Mouse (Mus musculus): ENCODE measurements around the gene Apol10a. TPM values are rescaled to one million over a fixed set of nuclear protein-coding genes. Genes with fewer than 3 reads are reported as not detected.

Gene Apol10a
- total RNA-seq, 2 experiments from 2014 or later: not detected

Other genes with a start within 250 kb of the Apol10a start
- 100 to 1,000 TPM; 244 to 265 TPM for gene Rbfox2, start 170.0 kb upstream of the Apol10a start, total RNA-seq (2021)
- under 1 TPM in 1 of 2 experiments, not detected in 1; 0.50 TPM for gene Apol7a, start 77.9 kb upstream of the Apol10a start, total RNA-seq (2021)
- gene Apol9a, start 65.9 kb upstream of the Apol10a start, total RNA-seq (2021): not detected
- gene Apol7b, start 29.6 kb upstream of the Apol10a start, total RNA-seq (2021): under 1 TPM in 1 of 2 experiments, not detected in 1; 0.28 TPM
- gene Apol11a, start 31.2 kb downstream of the Apol10a start, total RNA-seq (2021): not detected
- not detected for gene Apol7c, start 56.3 kb downstream of the Apol10a start, total RNA-seq (2021)
- gene 1700025B11Rik, start 84.8 kb downstream of the Apol10a start, total RNA-seq (2021): not detected
- gene Apol10b, start 119.1 kb downstream of the Apol10a start, total RNA-seq (2021): not detected
- gene Gm36245, start 122.2 kb downstream of the Apol10a start, total RNA-seq (2021): not detected
- not detected for gene Apol11b, start 166.2 kb downstream of the Apol10a start, total RNA-seq (2021)
- gene Apol7e, start 221.8 kb downstream of the Apol10a start, total RNA-seq (2021): under 1 TPM in 1 of 2 experiments, not detected in 1; 0.27 TPM

All from left cerebral cortex, postnatal 25 days (tissue).